Mouse (Mus musculus) liver, embryonic 16.5 days (tissue): Measurements from ENCODE around the gene Icosl. TPM values are rescaled to one million over a fixed set of nuclear protein-coding genes. Genes with fewer than 3 reads are reported as not detected.
"Not testable (repeated sequence)": the region's sequence is repeated elsewhere in the genome, so short reads cannot be mapped to it uniquely, and the experiment has no call there.

Source experiments
- ATAC-seq: fragments of 200-750 bp; cut with Nextera tagmentation; 2 replicates; pipeline ENCODE4 v1.8.0; 2017; ENCODE audit warnings: low read depth, mild to moderate bottlenecking, moderate number of reproducible peaks, moderate library complexity
- H3K27ac ChIP-seq: fragments of 300-500 bp; sonication (generic); 2 replicates; pipeline ENCODE4 v1.5.1; 2014; ENCODE audit warnings: mild to moderate bottlenecking, low read length
- H3K27me3 ChIP-seq: fragments of 300-500 bp; sonication (generic); 2 replicates; pipeline ENCODE4 v1.6.1; 2014; ENCODE audit warnings: low read depth, low read length, mixed read lengths; ENCODE audit not compliant: control insufficient read depth, insufficient read depth
- H3K36me3 ChIP-seq: fragments of 300-500 bp; sonication (generic); 2 replicates; pipeline ENCODE4 v1.6.1; 2014; ENCODE audit warnings: mild to moderate bottlenecking; ENCODE audit not compliant: control insufficient read depth, insufficient read depth
- H3K4me1 ChIP-seq: fragments of 300-500 bp; sonication (generic); 2 replicates; pipeline ENCODE4 v1.6.1; 2014; ENCODE audit warnings: low read depth, low read length, mixed read lengths; ENCODE audit not compliant: control insufficient read depth
- H3K4me2 ChIP-seq: fragments of 300-500 bp; sonication (generic); 2 replicates; pipeline ENCODE4 v1.6.1; 2014; ENCODE audit warnings: low read depth, low read length, mixed read lengths
- H3K4me3 ChIP-seq: fragments of 300-500 bp; sonication (generic); 2 replicates; pipeline ENCODE4 v1.5.1; 2014; ENCODE audit warnings: low read depth, mild to moderate bottlenecking, low read length
- H3K9ac ChIP-seq: fragments of 300-500 bp; sonication (generic); 2 replicates; pipeline ENCODE4 v1.6.1; 2014; ENCODE audit warnings: low read depth, low read length
- H3K9me3 ChIP-seq: fragments of 300-500 bp; sonication (generic); replicated peaks from 2 replicates; pipeline ENCODE4 v1.6.1; 2016; ENCODE audit warnings: low read length; ENCODE audit not compliant: control insufficient read depth
- WGBS: fragments of 180-500 bp; shearing (Covaris S2); extraction: QIAGEN DNeasy Blood & Tissue Kit; methylation state at CpG from one replicate; pipeline ENCODE4 v1.1.7; 2014; ENCODE audit not compliant: insufficient replicate concordance; 5-methylcytosine and 5-hydroxymethylcytosine counted together
- polyA plus RNA-seq: library from polyadenylated mRNA; unstranded; fragments of >200 nt; fragmentation: Nextera tagmentation; extraction: Ambion mirVana; gene quantifications from 2 replicates; pipeline ENCODE4 v1.2.1, GENCODE M21; 2015

Gene Icosl
- polyA plus RNA-seq: 1.5 and 1.7 TPM in 2 replicates

DNA sequence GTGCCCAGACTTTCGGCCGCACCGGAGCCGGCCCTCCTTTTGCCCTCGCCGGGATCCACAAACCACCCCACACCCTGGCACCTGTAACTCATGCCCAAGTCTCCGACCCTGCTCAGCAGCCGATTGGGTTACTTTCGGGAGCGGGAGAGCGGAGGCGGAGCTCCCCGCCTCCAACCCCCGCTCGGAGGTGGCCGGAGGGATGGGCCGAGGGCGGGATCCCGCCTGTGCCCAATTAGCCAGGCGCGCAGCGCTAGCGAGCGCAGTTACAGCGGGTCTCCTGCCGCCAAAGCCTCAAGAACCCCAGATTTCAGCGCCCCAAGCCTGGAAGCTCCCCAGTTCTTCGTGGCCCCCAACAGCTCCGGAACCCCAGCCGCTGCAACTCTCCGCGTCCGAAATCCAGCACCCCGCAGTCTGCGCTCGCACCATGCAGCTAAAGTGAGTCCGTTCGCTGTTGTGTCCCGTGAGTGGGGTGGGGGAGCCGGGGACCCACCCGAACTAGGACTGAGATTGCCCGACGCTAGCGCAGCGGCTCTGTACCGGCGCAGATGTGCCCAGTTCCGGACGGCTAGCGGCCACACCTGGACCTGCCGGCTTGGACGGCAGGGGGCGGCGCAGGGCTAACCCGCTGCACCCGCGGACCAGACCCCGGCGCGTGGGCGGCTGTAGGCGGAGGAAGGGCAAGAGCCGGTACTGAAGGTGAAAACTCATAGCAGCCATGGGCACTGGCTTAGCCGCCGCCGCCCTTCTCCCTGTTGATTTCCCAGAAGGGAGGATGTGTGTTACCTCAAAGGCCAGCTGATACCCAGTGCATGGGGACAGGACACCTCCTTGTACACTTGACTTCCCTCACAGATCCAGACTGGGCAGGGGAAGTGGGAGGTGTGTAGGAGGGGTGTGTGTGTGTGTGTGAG, at the start of gene Icosl:
TSS of gene Icosl (plus strand) at position 202 of the 911 bp plus-strand sequence.
- Histone ChIP-seq H3K4me3 (peak within 1 kb of the TSS; percentile 65), H3K27me3 (peaks cover 25% of the 10 kb centered on the region), H3K4me1 (no peaks in the 10 kb centered on the region; the same call in 1 of the 2 replicates), H3K9me3 (no peaks in the 10 kb centered on the region), H3K4me2 (peak within 1 kb of the TSS; percentile 72), H3K36me3 (no peaks in the 10 kb centered on the region), H3K27ac (peak within 1 kb of the TSS; percentile 59), H3K9ac (peak within 1 kb of the TSS; percentile 56)
- under 1% methylated on average over 66 of the region's 66 CpGs for WGBS
- ATAC-seq: peak; percentile 87

- not testable (repeated sequence) for H3K9me3 ChIP-seq, H3K4me2 ChIP-seq, H3K9ac ChIP-seq, ATAC-seq, H3K27me3 ChIP-seq, H3K4me3 ChIP-seq, H3K36me3 ChIP-seq, H3K27ac ChIP-seq, H3K4me1 ChIP-seq
- 90% methylated on average over 6 of the region's 11 CpGs for WGBS
Observed at GRCm38 (mm10) chr10:78019984-78020383, 49.1 kb upstream of the Icosl start.

- not testable (repeated sequence) for H3K36me3 ChIP-seq, H3K27me3 ChIP-seq, H3K4me1 ChIP-seq, ATAC-seq, H3K4me3 ChIP-seq, H3K4me2 ChIP-seq, H3K27ac ChIP-seq, H3K9me3 ChIP-seq, H3K9ac ChIP-seq
- 49% methylated on average over 6 of the region's 8 CpGs for WGBS
Observed at GRCm38 (mm10) chr10:78025453-78025852, 43.6 kb upstream of the Icosl start.

- Histone ChIP-seq H3K4me3 (no peak overlapping the region), H3K4me1 (no peaks in the 10 kb centered on the region), H3K27me3 (no peaks in the 10 kb centered on the region), H3K36me3 (no peaks in the 10 kb centered on the region), H3K27ac (no peak overlapping the region), H3K9me3 (no peaks in the 10 kb centered on the region), H3K4me2 (no peak overlapping the region), H3K9ac (no peak overlapping the region)
- WGBS: 5% methylated on average over 5 of the region's 5 CpGs
- ATAC-seq: peak; percentile 41; the same call in 1 of the 2 replicates
Observed at GRCm38 (mm10) chr10:78028129-78028528, 41.0 kb upstream of the Icosl start.

DNA sequence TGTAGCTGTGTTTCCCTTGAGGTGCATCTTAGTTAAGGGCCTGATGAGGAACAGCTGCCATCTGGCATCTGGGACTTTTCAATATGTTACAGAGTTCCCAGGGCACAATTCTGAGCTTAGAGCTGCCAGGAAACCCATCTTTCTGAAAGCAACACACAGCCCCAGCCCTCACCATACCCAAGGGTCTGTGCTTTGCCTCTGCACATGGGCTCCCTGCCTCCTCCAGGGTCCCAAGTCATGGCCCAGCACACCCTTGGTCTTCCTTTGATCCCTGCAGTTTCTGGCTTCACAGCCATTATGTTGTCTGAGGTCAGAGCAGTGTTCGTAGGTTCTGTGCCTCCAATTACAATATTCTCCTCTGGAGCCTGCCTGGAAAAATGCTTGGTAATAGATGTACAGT, 40.0 kb upstream of the Icosl start:
- H3K4me2 ChIP-seq: no peak overlapping the region
- H3K9ac ChIP-seq: no peak overlapping the region
- no peaks in the 10 kb centered on the region for H3K36me3 ChIP-seq
- H3K27me3 ChIP-seq: no peaks in the 10 kb centered on the region
- H3K9me3 ChIP-seq: no peaks in the 10 kb centered on the region
- H3K4me3 ChIP-seq: no peak overlapping the region
- no peak overlapping the region for H3K27ac ChIP-seq
- H3K4me1 ChIP-seq: no peaks in the 10 kb centered on the region
- 74% methylated on average over 1 of the region's 1 CpGs for WGBS
- ATAC-seq: no peak

DNA sequence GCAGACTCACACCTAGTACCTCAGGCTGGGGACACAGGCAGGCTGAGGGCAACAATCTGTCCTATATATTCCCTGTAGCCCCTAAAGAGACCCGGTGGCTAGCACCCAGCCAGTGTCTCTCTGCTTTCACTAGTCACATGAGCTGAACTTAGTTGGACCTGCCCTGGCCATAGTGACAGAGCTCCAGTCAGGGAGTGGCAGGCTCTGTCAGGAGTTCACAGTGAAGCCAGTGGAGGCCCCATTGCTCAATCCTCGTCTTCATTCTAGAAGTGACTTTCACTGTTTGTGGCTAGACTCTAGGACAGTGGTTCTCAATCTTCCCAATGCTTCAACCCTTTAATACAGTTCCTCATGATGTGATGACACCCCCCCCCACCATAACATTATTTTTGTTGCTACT, 37.1 kb upstream of the Icosl start:
- 42% methylated on average over 2 of the region's 2 CpGs for WGBS
- Histone ChIP-seq H3K27ac (no peak overlapping the region), H3K36me3 (no peaks in the 10 kb centered on the region), H3K4me2 (no peak overlapping the region), H3K27me3 (no peaks in the 10 kb centered on the region), H3K4me3 (no peak overlapping the region), H3K4me1 (no peaks in the 10 kb centered on the region), H3K9ac (no peak overlapping the region), H3K9me3 (no peaks in the 10 kb centered on the region)
- no peak for ATAC-seq

GRCm38 (mm10) chr10:78037139-78037538, 32.0 kb upstream of the Icosl start:
- ATAC-seq: no peak
- H3K27ac ChIP-seq: no peak overlapping the region
- no peak overlapping the region for H3K4me3 ChIP-seq
- H3K36me3 ChIP-seq: no peaks in the 10 kb centered on the region
- no peaks in the 10 kb centered on the region for H3K9me3 ChIP-seq
- no peaks in the 10 kb centered on the region for H3K4me1 ChIP-seq
- no peak overlapping the region for H3K4me2 ChIP-seq
- H3K27me3 ChIP-seq: no peaks in the 10 kb centered on the region; the same call in 1 of the 2 replicates
- no peak overlapping the region for H3K9ac ChIP-seq
- WGBS: 57% methylated on average over 4 of the region's 4 CpGs

- Histone ChIP-seq H3K9ac (no peak within 1 kb of the TSS), H3K9me3 (no peaks in the 10 kb centered on the region), H3K4me3 (no peak within 1 kb of the TSS), H3K4me1 (no peaks in the 10 kb centered on the region; the same call in 1 of the 2 replicates), H3K27ac (no peak within 1 kb of the TSS), H3K27me3 (no peaks in the 10 kb centered on the region; the same call in 1 of the 2 replicates), H3K4me2 (no peak within 1 kb of the TSS), H3K36me3 (no peaks in the 10 kb centered on the region)
- 71% methylated on average over 5 of the region's 5 CpGs for WGBS
- no peak for ATAC-seq
Observed at GRCm38 (mm10) chr10:78041647-78042046, 27.5 kb upstream of the Icosl start, which contains the start of gene Dnmt3l. Dnmt3l (plus strand) TSS chr10:78041947.

DNA sequence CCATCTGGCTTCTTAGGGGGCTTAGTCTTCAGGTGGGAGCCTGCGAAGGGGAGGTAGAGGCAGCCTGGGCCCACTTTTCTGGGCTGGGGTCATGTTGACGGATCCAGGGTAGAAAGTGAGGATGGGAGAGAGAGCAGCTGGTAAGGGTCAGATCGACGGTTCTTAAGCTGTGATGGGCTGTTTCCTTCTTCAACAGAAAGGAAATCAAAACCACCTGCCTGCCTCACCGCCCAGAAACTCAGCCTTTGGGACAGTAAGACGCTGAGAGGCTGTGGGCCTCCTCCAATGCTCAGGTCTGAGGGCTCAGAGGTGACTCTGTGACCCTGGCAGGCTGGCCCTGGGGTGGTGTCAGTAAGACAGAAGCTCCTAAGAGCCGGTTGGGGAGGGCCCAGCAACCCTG, 27.0 kb upstream of the Icosl start:
- ATAC-seq: no peak
- H3K9me3 ChIP-seq: no peaks in the 10 kb centered on the region
- H3K9ac ChIP-seq: no peak overlapping the region
- H3K27ac ChIP-seq: no peak overlapping the region
- H3K4me2 ChIP-seq: no peak overlapping the region
- no peaks in the 10 kb centered on the region for H3K36me3 ChIP-seq
- H3K4me3 ChIP-seq: no peak overlapping the region
- 43% methylated on average over 7 of the region's 7 CpGs for WGBS
- H3K4me1 ChIP-seq: no peaks in the 10 kb centered on the region; the same call in 1 of the 2 replicates
- no peaks in the 10 kb centered on the region; the same call in 1 of the 2 replicates for H3K27me3 ChIP-seq
